Mouse (Mus musculus) forebrain, embryonic 11.5 days (tissue): ENCODE results near the gene 3110082I17Rik. TPM values are rescaled to one million over a fixed set of nuclear protein-coding genes. Genes with fewer than 3 reads are reported as not detected.

ENCODE experiments used
- ATAC-seq: fragments of 200-750 bp; cut with Nextera tagmentation; replicated peaks from 2 replicates; pipeline ENCODE4 v1.8.0; 2017; ENCODE audit warnings: moderate TSS enrichment; ENCODE audit not compliant: low FRiP score
- DNase-seq: peaks from one replicate; pipeline ENCODE4 v3.0.0-alpha.2; 2017; ENCODE audit warnings: low spot score
- H3K27ac ChIP-seq: fragments of 300-500 bp; sonication (generic); 2 replicates; pipeline ENCODE4 v1.5.1; 2014; ENCODE audit warnings: low read depth, low read length
- H3K27me3 ChIP-seq: fragments of 300-500 bp; sonication (generic); 2 replicates; pipeline ENCODE4 v1.6.1; 2014; ENCODE audit warnings: mild to moderate bottlenecking, low read length, mixed read lengths; ENCODE audit not compliant: control insufficient read depth, insufficient read depth
- H3K36me3 ChIP-seq: fragments of 300-500 bp; sonication (generic); 2 replicates; pipeline ENCODE4 v1.6.1; 2014; ENCODE audit warnings: mild to moderate bottlenecking, low read length, moderate library complexity, mixed read lengths; ENCODE audit not compliant: control insufficient read depth, insufficient read depth
- H3K4me1 ChIP-seq: fragments of 300-500 bp; sonication (generic); replicated peaks from 2 replicates; pipeline ENCODE4 v1.6.1; 2014; ENCODE audit warnings: low read length, mixed read lengths; ENCODE audit not compliant: control insufficient read depth, insufficient read depth
- H3K4me2 ChIP-seq: fragments of 300-500 bp; sonication (generic); 2 replicates; pipeline ENCODE4 v1.6.1; 2014; ENCODE audit warnings: low read depth, mild to moderate bottlenecking, low read length, moderate library complexity, mixed read lengths; ENCODE audit not compliant: severe bottlenecking
- H3K4me3 ChIP-seq: fragments of 300-500 bp; sonication (generic); 2 replicates; pipeline ENCODE4 v1.5.1; 2014; ENCODE audit warnings: low read depth, low read length
- H3K9ac ChIP-seq: fragments of 300-500 bp; sonication (generic); 2 replicates; pipeline ENCODE4 v1.6.1; 2014; ENCODE audit warnings: low read length
- H3K9me3 ChIP-seq: fragments of 300-500 bp; sonication (generic); 2 replicates; pipeline ENCODE4 v1.6.1; 2016; ENCODE audit warnings: low read length, mixed read lengths; ENCODE audit not compliant: control insufficient read depth
- WGBS: fragments of 180-500 bp; shearing (Covaris S2); extraction: QIAGEN DNeasy Blood & Tissue Kit; methylation state at CpG from one replicate; pipeline ENCODE4 v1.1.7; 2014; 5-methylcytosine and 5-hydroxymethylcytosine counted together
- polyA plus RNA-seq: library from polyadenylated mRNA; unstranded; fragments of >200 nt; fragmentation: Nextera tagmentation; extraction: Ambion mirVana; gene quantifications from 2 replicates; pipeline ENCODE4 v1.2.1, GENCODE M21; 2014

The 3110082I17Rik gene
- polyA plus RNA-seq = 38.5 and 47.5 TPM in 2 replicates

- H3K4me2 ChIP-seq = peak within 1 kb of the TSS; percentile 88
- ATAC-seq = peak; percentile 98
- no peak within 1 kb of the TSS for H3K27ac ChIP-seq
- H3K36me3 ChIP-seq = no peaks in the 10 kb centered on the region
- no peaks in the 10 kb centered on the region for H3K9me3 ChIP-seq
- 0 out of 2 replicates have a peak, but pooled peaks cover 2% of the 10 kb centered on the region for H3K4me1 ChIP-seq
- peak within 1 kb of the TSS; percentile 63 for H3K9ac ChIP-seq
- WGBS = 3% methylated on average over 42 of the region's 42 CpGs
- H3K27me3 ChIP-seq = no peaks in the 10 kb centered on the region
- peak; percentile 98 for DNase-seq
- peak within 1 kb of the TSS; percentile 68 for H3K4me3 ChIP-seq
Observed at GRCm38 (mm10) chr5:139460384-139461067, at the start of gene 3110082I17Rik. TSS of gene 3110082I17Rik (minus strand) at chr5:139460527.

DNA sequence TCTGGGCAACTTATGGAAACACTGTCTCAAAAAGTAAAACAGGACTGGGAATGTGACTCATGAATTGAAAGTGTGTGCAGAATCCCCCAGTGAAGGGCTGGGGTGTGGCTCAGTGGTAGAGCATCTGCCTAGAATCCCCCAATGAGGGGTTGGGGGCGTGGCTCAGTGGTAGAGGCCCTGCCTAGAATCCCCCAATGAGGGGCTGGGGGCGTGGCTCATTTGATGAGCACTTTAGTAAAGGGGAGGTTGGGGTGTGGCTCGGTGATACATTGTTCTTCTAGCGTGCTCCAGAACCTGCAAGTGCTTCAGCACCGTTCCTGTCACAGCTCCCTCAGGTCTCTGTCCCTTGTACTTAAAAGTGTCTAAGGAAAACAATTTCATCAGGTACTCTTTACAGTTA, 45.9 kb upstream of the 3110082I17Rik start:
- Histone ChIP-seq H3K27ac (no peak overlapping the region), H3K36me3 (no peaks in the 10 kb centered on the region), H3K9ac (no peak overlapping the region), H3K27me3 (no peaks in the 10 kb centered on the region), H3K4me2 (no peak overlapping the region), H3K4me1 (0 out of 2 replicates have a peak, but pooled peaks cover 1% of the 10 kb centered on the region), H3K9me3 (no peaks in the 10 kb centered on the region), H3K4me3 (no peak overlapping the region)
- ATAC-seq (no peak), DNase-seq (no peak)
- 27% methylated on average over 5 of the region's 5 CpGs for WGBS

GRCm38 (mm10) chr5:139505073-139505606, 44.8 kb upstream of the 3110082I17Rik start:
- WGBS = 12% methylated on average over 12 of the region's 14 CpGs
- peak; percentile 39; the same call in 1 of the 2 replicates for ATAC-seq
- no peak overlapping the region for H3K4me2 ChIP-seq

GRCm38 (mm10) chr5:139502281-139502680, 42.0 kb upstream of the 3110082I17Rik start:
- Histone ChIP-seq H3K4me1 (no peaks in the 10 kb centered on the region), H3K27me3 (no peaks in the 10 kb centered on the region), H3K9me3 (no peaks in the 10 kb centered on the region), H3K4me3 (no peak overlapping the region), H3K36me3 (no peaks in the 10 kb centered on the region), H3K27ac (no peak overlapping the region), H3K4me2 (no peak overlapping the region), H3K9ac (no peak overlapping the region)
- no peak for ATAC-seq
- WGBS = 88% methylated on average over 14 of the region's 14 CpGs
- no peak for DNase-seq

More at GRCm38 (mm10) chr5:139505073-139505606, 44.8 kb upstream of the 3110082I17Rik start:
- no peak overlapping the region for H3K4me3 ChIP-seq
- no peak overlapping the region for H3K27ac ChIP-seq
- DNase-seq = peak; percentile 86
- H3K4me1 ChIP-seq = no peaks in the 10 kb centered on the region
- H3K9me3 ChIP-seq = no peaks in the 10 kb centered on the region
- no peaks in the 10 kb centered on the region for H3K27me3 ChIP-seq
- H3K9ac ChIP-seq = no peak overlapping the region
- H3K36me3 ChIP-seq = no peaks in the 10 kb centered on the region

DNA sequence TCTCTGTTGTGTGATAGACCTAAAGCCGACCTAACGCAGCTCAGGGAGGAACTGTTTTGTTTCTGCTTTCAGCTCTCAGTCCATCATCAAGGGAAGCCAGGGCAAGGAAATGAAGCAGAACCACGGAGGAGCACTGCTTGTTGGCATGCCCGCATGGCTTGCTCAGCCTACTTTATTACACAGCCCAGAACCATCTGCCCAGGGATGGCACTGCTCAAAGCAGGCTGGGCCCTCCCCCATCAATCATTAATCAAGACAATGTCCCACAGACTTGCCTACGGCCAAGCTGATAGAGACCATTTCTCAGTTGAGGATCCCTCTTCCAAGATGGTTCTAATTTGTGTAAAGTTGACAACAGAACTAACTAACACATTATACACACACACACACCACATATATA, 38.5 kb upstream of the 3110082I17Rik start:
- no peaks in the 10 kb centered on the region for H3K9me3 ChIP-seq
- no peak overlapping the region for H3K4me3 ChIP-seq
- no peaks in the 10 kb centered on the region for H3K36me3 ChIP-seq
- H3K9ac ChIP-seq = no peak overlapping the region
- H3K27me3 ChIP-seq = no peaks in the 10 kb centered on the region
- ATAC-seq (no peak), DNase-seq (no peak)
- H3K4me2 ChIP-seq = no peak overlapping the region
- no peak overlapping the region for H3K27ac ChIP-seq
- no peaks in the 10 kb centered on the region for H3K4me1 ChIP-seq
- WGBS = 80% methylated on average over 5 of the region's 5 CpGs

- whole genome bisulfite sequencing = 56% methylated on average over 5 of the region's 5 CpGs
Observed at GRCm38 (mm10) chr5:139496939-139497338, 36.6 kb upstream of the 3110082I17Rik start.

GRCm38 (mm10) chr5:139495019-139495669, 34.8 kb upstream of the 3110082I17Rik start:
- no peaks in the 10 kb centered on the region for H3K9me3 ChIP-seq
- H3K4me2 ChIP-seq = no peak overlapping the region
- ATAC-seq (no peak), DNase-seq (no peak)
- H3K9ac ChIP-seq = no peak overlapping the region
- no peak overlapping the region for H3K27ac ChIP-seq
- H3K36me3 ChIP-seq = no peaks in the 10 kb centered on the region
- 72% methylated on average over 22 of the region's 22 CpGs for WGBS
- no peak overlapping the region for H3K4me3 ChIP-seq
- H3K4me1 ChIP-seq = no peaks in the 10 kb centered on the region
- H3K27me3 ChIP-seq = no peaks in the 10 kb centered on the region

More at GRCm38 (mm10) chr5:139496939-139497338, 36.6 kb upstream of the 3110082I17Rik start:
- no peak overlapping the region for H3K4me3 ChIP-seq
- ATAC-seq = no peak
- H3K36me3 ChIP-seq = no peaks in the 10 kb centered on the region
- H3K4me2 ChIP-seq = no peak overlapping the region
- no peaks in the 10 kb centered on the region for H3K9me3 ChIP-seq
- no peak for DNase-seq
- H3K9ac ChIP-seq = no peak overlapping the region
- H3K27ac ChIP-seq = no peak overlapping the region
- H3K4me1 ChIP-seq = no peaks in the 10 kb centered on the region
- H3K27me3 ChIP-seq = no peaks in the 10 kb centered on the region

GRCm38 (mm10) chr5:139493690-139494089, 33.4 kb upstream of the 3110082I17Rik start:
- Histone ChIP-seq H3K27me3 (no peaks in the 10 kb centered on the region), H3K9ac (no peak overlapping the region), H3K27ac (no peak overlapping the region), H3K4me3 (no peak overlapping the region), H3K4me1 (no peaks in the 10 kb centered on the region), H3K36me3 (no peaks in the 10 kb centered on the region), H3K9me3 (no peaks in the 10 kb centered on the region), H3K4me2 (no peak overlapping the region)
- WGBS = 69% methylated on average over 5 of the region's 5 CpGs
- DNase-seq (no peak), ATAC-seq (no peak)
